Mouse (Mus musculus) c-Kit-positive CD71-positive TER-119-positive erythroid progenitor cells, embryonic 14.5 days (primary cell): Measurements from ENCODE around the gene Gcsam.

Experiments
- DNase-seq: peaks from one replicate; pipeline ENCODE4 v3.0.0-alpha.2; 2013; ENCODE audit warnings: low spot score

Gcsam gene

DNA sequence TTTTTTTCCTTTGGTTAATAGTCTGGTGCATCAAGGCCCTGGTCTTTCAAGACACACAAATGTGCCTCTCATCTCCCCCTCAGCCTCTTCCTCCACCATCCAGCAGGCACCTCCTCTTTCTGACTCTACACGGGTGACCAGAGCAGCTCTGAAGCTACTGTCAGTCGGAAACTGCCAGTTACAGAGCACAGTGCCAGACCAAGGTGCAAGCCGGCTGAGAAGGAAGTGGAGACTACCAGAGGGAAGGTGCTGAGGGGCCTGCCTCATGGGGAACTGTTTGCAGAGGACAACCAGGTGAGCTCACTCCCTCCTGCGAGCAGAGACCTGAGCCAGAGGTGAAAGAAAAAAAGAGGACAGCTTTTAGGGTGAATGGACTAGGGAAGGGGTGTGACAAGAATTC lies at the start of gene Gcsam:
TSS of gene Gcsam (plus strand) at position 114 of the 400 bp plus-strand sequence.
- no peak for DNase-seq

DNA sequence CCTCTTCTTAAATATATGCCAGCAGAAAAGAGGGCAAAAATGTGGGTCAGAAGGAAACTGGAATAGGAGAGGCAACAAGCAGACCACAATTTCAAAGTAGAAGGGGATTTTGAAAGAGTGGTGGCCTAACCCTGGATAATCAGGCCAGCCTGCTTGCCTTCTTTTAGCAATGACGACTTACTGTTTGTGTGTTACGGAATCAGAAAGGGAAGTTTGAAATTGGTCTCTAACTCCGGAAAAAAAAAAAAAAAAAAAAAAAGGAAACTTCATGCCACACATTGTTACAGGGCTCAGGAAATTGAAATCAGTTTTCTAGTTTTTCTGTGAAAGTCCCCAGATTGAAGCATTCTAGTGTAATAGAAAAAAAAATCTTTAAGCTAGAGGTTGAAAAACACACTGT lies 48.4 kb upstream of the Gcsam start:
- DNase-seq: no peak

DNA sequence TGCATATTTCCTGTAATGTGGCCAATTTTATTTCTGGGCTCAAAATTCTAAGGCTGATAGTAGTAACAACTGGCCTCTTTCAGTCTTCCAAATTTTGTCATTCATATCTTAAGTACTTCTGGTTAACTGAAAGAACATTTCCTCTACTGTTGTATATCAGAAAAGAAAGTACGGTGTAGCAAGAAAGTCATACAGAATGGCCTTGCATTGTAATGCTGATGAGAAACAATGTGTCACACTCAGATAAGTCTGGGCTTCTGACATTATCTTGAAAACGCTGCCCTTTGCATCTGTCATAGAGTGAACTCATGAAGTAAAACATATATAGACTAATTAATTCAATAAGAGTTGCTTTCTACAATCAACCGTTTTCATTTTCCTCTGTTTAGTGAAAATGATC lies 37.9 kb upstream of the Gcsam start:
- DNase-seq: peak; percentile 66

DNA sequence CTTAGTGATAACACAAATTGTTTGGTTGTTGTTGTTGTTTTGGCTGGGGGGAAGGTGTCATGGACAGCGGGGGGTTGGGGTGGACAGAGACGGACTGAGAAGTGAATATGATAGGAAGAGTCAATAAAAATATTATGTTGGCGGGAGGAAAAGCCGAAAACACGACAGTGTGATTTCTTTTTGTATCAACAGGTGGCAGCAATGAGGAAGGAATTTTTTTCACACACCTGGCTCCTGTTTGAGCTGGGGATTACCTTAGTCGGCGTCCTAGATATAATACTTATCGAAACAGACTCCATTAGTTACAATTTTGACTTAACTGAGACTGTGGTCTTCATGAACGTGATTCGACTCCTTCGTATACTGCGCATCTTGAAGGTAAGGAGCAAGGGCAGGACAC lies 30.3 kb upstream of the Gcsam start:
- DNase-seq: no peak

DNA sequence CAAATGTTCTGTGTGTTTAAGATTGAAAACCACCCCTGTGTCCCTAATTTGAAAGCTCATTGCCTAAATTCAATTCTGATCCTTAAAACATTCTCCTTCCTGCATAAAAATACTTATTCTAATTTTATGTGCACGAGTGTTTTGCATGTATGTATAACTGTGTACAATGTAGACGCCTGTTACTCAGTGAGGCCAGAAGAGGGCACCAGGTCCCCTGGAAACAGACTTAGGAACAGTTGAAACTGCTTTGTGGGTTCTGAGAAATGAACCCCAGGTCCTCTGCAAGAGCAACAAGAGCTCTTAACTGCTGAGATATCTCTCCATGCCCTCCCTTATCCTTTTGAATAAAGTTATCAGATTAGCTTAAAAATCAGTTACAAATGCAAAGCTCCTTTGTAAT lies 27.7 kb upstream of the Gcsam start:
- DNase-seq: no peak

DNA sequence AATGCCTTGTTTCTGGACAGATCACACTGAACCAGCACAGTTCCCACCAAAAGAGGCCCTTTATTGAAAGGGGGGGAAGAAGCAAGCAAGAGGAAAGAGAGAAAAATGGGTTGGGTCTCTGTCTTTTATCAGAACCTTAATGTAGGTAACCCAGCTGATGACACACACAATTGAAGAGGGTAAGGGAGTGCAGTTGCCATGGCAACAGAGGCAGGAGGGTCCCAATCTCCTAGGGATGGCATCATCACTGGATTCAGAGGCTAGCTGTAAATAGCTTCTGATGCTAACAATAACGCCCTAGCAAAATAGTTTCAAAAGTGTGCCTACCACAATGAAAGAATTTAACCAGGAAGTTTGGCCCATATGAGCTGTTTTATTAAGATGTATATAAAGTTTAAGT lies 16.5 kb upstream of the Gcsam start:
- DNase-seq: no peak

DNA sequence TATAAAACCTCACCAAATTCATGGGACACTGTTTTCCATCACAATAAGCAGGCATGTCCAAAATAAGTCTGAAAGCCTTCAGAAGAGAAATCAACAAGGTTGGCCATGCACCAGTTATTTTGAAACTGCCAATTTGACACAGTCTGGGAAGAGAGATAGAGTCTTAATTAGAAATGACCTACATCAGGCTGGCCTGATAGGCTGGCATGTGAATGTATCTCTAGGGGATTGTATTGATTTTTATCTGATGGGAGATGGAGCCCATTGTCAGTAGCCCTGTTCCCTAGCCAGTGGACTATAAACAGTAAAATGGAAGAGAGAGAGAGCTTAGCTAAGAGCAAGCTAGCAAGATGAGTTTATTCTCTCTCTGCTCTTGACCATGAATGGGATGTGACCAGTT lies 14.7 kb upstream of the Gcsam start:
- DNase-seq: no peak

DNA sequence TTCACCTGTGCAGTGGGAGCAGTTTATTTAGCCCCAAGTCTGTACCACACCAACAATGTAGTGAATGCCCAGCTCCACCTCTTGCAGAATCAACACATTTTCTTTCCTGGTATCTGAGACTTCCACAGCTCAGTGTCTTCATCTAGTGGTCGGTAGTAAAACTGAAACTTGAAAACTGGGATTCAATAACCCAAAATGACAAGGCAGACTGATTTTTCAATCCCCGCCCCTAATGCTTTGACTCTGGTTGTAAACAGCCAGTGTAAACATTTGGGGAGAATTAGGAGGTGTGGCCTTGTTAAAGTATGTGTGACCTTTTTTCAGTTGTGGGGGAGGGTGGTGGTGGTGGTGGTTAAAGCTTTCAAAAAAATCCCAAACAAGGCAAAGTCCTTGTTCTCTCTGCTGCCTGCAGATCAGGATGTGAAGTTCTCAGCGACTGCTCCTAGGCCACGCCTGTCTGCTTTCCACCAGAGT lies 1.7 kb upstream of the Gcsam start:
- no peak for DNase-seq

DNA sequence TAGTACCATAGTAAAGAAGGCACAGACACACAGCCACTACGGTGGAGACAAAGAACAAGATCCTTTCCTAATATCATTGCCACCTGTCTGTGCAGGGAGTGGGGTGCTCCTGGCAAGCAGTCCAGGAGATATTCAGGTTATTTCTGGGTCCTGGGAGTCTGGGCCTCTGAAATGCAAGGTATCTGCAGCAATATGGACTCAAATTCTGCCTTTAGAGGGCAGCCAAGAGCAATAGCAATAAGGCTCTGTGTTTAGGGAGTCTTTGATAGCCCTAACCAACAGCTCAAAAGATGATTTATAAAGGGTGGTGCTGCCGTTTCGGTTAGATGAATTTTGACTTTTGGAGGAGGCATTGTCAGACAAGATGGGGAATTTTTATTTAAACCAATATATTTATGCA lies 880 bp upstream of the Gcsam start:
- DNase-seq: peak; percentile 8

DNA sequence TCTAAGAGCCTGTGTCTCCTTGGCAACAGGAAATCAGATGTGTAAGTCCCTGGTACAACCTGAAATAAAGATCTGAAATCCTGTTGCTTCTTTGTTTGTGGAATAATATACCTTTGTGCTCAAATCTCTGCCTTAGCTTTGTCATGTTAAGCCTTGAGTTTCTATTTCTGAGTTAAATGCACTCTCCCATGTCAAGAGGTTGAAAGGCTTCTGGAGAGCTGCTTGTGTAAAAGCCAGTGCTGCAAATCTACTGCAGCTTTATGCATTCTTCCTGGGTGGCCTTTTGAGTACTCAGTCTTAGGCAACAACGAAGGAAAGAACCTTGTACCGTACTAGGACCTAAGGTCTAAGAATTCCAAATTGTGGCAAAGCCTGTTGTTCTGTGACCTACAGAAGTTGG lies 3.1 kb downstream of the Gcsam start:
- no peak for DNase-seq

DNA sequence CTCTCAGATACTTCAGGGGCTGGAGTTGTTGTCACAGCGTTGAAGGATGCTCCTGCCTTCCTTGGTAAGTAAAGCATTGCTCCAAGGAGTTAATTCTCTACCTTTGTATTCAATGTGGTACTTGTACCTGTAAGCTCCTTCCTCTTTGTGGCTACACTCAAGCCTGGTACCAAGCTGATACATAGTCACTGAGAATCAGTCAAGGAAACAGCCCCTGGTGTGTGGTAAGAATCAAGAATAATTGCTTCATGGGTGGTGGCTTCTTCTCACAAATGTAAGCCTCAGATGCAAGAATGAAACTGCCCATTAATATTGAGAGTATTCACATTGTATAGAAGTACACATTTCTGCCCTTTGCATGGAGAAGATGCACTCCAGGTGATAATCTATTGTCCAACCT lies 5.8 kb downstream of the Gcsam start:
- no peak for DNase-seq

DNA sequence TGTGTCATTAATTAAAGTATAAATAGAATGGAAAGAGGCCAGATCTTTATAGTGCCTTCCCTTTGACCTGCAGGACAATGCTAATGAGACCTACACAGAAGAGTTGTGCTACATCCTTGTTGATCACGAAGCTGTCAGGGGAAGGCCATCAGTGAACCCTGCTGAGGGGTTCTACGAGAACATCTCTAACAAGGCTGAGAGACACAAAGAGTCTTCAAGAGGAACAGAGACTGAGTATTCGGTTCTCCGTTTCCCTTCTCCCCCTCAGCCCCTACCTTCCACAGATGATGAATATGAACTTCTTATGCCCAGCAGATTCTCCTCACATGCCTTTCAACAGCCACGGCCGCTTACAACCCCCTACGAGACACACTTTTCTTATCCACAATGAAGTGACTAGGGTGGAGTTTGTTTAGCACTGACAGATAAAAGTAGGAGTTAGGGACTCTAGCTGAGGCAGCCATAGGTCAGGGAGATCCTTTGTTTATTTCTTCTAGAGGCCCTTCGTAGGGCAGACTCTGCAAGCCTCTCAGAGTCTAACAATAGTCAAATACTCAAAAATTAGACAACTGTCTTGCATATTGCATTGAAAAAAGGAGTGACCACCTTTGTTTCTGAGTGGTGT lies 9.7 kb downstream of the Gcsam start:
- DNase-seq: no peak

DNA sequence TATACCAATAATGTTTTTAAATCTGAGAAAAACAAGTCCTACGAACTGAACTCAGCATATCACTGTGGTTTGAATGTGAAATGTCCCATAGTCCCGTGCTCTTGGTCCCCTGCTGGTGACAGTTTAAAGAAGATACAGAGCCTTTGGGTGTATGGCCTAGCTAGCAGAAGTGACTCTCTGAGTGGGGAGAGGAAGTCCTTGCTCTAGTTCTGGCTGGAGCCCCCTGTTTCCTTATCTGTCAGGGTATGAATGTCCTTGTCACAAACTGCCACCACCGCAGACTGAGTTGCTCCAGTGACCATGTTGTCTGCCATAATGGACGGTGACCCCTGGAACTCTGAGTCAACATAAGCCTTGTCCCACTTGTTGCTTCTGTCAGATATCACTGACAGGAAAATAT lies 13.1 kb downstream of the Gcsam start:
- DNase-seq: no peak

DNA sequence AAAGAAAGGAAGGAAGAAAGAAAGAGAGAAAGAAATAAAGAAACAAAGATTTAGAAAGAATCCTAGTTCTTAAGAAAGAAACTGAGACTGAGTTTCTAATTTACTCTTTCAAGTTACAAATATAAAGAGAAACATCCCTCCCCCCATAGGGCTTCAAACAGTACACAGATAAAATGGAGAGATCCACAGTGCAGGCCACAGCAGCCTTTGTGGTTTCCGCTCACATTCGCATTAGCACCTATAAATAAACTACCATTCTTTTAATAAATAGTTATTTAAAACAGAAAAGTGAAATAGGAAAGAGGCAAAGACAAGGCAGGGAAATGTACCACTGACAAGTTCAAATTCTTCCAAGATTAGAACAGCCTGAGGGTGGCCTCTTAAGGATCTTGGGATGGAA lies 14.6 kb downstream of the Gcsam start:
- DNase-seq: no peak

DNA sequence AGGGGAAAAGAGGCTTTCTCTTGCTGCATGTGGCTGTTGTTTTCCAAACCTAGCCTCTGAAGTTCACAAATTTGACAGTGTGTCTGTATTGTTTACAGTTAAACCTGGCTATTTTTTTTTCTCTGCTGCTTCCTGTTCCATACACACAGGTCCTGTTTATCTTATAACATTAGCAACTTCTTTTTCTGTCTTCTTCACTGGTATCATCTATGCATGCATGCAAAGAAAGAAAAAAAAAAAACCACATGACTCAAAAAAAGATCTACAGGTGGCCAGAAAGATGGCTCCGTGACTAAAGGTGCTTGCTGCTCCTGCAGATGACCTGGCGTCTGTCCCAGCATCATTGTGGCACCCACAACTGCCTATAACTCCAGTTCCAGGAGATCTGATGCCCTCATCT lies 15.2 kb downstream of the Gcsam start:
- DNase-seq: no peak

DNA sequence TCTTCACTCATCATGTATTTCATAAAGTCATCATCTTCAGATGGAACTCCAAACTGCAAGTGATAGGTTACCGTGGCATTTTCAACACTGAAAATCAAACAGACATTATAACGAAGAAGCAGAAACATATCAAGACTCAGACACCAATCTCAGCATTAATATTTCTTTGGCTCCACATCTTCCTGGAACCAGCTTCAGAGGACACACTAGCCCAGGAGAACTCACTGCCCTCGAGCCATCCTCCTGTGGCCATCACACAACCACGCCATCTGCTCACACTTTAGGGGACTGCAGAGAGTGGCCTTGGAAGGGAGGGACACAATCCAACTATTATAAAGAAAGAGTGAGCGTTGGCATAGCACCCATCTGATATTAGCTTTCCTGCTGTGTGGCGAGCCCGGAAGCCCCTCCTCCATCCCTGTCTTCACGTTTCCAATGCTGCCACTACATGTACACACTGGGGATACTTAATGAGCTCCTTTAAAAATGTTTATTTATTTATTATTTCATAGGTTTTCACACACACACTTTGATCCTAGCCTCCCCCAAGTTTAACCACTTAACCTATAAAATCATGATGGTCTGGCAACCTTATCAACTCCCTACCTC lies 19.4 kb downstream of the Gcsam start:
- no peak for DNase-seq

DNA sequence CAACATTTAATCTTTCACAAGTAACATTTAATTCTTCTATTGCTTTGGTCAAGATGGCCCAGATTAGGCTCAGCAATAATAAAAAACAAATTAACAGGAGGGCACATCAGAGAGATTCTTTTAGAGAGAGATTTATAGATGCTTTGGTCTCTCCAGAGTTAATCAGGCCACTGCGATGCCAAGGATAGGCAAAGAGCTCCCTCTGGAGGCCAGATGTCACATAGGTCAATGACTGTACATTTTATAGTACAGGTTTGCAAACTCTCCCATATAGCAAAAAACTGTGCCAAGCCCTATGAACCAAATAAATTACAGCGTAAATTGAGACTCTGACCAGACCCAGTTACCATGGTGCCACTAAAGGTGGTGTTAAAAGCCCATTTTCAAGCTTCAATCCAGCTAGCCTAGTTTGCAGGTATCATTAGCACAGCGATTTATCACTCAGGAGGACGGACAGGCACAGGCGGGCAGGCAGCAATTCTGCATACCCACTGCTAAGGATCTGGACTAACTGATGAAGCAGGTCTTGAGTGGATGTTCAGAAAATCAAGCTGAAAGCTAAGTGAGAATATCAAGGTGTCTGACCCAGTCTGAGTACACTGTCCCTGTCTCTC lies 20.3 kb downstream of the Gcsam start:
- DNase-seq: peak; percentile 39

DNA sequence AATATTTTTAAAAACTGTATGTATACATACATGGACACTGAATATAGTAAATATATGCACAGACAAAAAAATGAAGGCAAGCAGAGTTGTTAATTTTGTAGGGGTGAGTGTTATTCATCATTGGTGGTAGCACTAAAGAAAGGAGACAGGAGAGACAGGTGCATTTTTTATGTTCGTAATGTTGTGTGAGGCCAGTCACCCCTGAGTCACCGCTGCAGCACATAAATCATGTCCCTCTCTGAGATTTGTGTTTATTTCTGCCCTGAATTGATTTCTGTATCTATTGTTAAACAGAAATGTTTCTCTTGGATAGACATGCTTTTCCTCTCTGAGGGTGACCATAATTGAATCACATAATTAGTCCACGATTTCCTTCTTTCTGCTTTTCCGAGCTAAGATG lies 22.2 kb downstream of the Gcsam start:
- DNase-seq: no peak

DNA sequence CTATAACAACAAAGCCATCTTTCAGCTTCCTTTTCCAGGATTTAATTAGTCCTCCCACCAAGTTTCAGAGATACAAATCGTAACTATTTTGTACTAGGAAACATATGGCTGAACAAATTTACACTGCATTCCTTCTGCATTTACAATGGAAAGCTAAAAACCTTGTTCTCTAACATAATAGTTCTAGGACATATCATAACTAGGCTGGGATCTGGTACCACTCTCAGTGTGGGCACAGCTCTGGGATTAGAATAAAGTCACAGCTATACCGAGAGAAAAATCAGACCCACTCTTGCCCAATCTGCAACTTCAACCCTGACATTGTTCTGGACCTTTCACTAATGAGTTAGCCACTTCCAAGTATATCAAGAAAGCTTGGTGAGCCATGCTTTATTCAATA lies 25.6 kb downstream of the Gcsam start:
- DNase-seq: no peak

DNA sequence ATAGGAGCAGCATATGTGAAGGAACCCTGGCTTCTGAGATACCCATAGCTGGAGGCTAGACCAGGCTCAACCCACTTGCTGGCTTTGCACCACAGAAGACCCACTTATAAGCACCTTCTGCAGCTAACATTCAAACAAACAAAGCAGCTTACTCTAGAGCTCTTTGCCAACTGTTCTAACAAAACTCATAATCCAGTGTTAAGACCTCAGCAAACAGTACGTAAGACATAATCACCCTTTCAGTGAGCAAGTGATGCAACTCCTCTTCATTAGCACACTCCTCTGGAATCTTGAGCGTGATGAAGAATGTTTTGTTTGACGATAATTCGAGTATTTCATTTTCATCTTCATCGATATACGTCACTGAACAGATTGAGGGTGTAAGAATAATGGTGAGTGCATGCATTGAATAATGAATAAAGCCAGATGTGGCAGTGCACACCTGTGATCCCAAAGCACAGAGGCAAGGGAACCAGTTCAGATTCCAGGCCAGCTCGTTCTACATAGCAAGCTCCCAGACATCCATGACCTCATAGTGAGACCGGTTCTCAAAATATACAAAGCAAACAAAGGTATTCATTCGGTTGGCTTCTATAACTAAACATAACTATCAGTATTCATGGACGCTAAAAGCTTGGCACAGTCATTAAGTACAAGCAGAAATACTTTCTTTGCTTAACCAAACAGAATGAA lies 30.0 kb downstream of the Gcsam start:
- no peak for DNase-seq

DNA sequence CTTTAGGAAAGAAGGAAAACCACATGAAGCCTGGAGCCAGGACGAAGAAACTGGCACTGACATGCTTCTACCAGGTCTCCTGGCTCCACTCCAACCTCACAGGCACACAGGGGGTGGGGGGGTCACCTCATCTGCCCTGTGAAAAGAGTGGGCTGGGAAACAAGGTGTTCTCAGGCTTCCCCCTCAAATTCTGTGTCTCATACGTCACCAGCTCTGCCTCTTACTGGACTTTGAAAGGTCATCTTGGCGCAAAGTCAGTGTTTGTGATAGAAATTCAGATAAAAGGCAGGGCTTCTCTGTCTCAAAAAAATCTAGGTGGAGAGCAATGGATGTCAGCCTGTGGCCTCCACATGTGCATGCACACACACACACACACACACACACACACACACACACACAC lies 31.1 kb downstream of the Gcsam start:
- DNase-seq: no peak

DNA sequence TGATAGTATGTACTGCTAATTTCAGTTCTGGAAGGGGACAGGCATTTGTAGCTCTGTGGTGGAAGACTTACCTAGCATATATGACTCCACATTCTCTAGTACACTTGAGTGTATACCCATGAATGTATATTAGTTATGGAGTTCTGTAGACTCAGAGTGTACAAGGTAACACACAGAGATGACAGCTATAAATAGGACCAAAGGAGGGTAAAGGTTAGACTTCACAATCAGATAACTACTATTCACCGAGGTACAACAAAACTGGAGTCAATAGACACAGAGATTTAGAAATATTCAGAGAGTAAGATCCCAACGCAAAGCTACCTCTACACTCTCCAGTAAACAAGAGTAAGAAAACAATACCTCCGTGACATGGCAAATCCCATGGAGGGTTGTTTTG lies 33.8 kb downstream of the Gcsam start:
- DNase-seq: no peak

DNA sequence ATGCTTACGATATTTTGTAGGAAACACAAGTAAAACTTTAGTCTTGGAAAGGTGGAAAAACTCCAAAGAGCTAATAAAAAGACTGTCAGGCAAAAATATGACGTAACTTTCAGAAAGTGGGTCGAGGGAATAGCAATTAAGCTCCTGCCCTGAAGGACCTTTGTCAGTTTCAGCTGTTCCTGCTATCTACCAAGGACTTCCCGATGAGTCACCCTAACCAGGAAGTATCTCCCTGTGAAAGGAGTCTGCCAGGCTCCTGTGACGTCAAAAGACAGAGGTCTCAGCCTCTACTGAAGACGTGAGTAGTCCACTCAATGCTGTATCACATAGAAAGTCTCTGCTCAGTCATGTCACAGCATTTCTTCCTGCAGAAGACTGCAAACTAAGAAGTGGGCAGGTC lies 34.2 kb downstream of the Gcsam start:
- DNase-seq: no peak
